Mouse (Mus musculus) left cerebral cortex, postnatal 10 days (tissue): Measurements from ENCODE around the gene Adamtsl4. TPM values are rescaled to one million over a fixed set of nuclear protein-coding genes. Genes with fewer than 3 reads are reported as not detected.

Experiments
- microRNA-seq: library from miRNA; unstranded; fragments of <30 nt; microRNA quantifications from one replicate; pipeline ENCODE4 v1.2.0, GENCODE M21; 2022
- total RNA-seq, 2 experiments: library from RNA; stranded (reverse); gene quantifications; 2 replicates each; pipeline ENCODE4 v1.2.3; 2021

Adamtsl4 gene
- total RNA-seq, 2 experiments from 2014 or later = 0.73 to 1.3 TPM

Small RNAs within 50 kb of the gene (microRNA-seq; reads per million reads assigned to microRNA genes)
- 1.7 reads per million for gene Mir7014

Other genes starting within 250 kb of the Adamtsl4 start
- gene Ctsk, start 188.7 kb downstream of the Adamtsl4 start, total RNA-seq = 10 to 100 TPM; 14.5 to 18.9 TPM
- 10 to 100 TPM; 18.5 to 19.0 TPM for gene Ctss, start 161.1 kb downstream of the Adamtsl4 start, total RNA-seq
- not detected for gene Hormad1, start 128.2 kb downstream of the Adamtsl4 start, total RNA-seq
- gene Golph3l, start 99.0 kb downstream of the Adamtsl4 start, total RNA-seq = 10 to 100 TPM; 16.3 to 19.5 TPM
- 100 to 1,000 TPM; 231 to 238 TPM for gene Ensa, start 62.9 kb downstream of the Adamtsl4 start, total RNA-seq
- 10 to 100 TPM; 62.2 to 63.0 TPM for gene Mcl1, start 29.1 kb downstream of the Adamtsl4 start, total RNA-seq
- 10 to 100 TPM in 1 of 2 experiments, 1 to 10 TPM in 1; 6.6 to 12.9 TPM for gene Ecm1, start 51.7 kb upstream of the Adamtsl4 start, total RNA-seq
- gene Tars2, start 72.3 kb upstream of the Adamtsl4 start, total RNA-seq = 10 to 100 TPM; 38.0 to 38.7 TPM
- 10 to 100 TPM; 56.3 to 62.3 TPM for gene Rprd2, start 130.9 kb upstream of the Adamtsl4 start, total RNA-seq
- gene Prpf3, start 168.0 kb upstream of the Adamtsl4 start, total RNA-seq = 10 to 100 TPM; 24.4 to 27.8 TPM
- gene Mrps21, start 183.6 kb upstream of the Adamtsl4 start, total RNA-seq = 100 to 1,000 TPM; 120 to 127 TPM
- gene Ciart, start 194.3 kb upstream of the Adamtsl4 start, total RNA-seq = 10 to 100 TPM in 1 of 2 experiments, 1 to 10 TPM in 1; 9.4 to 11.4 TPM
- 1 to 10 TPM; 8.1 to 9.1 TPM for gene BC028528, start 204.1 kb upstream of the Adamtsl4 start, total RNA-seq
- gene Aph1a, start 206.1 kb upstream of the Adamtsl4 start, total RNA-seq = 10 to 100 TPM; 88.4 to 92.6 TPM
- gene Car14, start 216.8 kb upstream of the Adamtsl4 start, total RNA-seq = 1 to 10 TPM; 1.7 to 3.2 TPM
- gene Anp32e, start 241.3 kb upstream of the Adamtsl4 start, total RNA-seq = 100 to 1,000 TPM; 104 to 106 TPM